Mouse (Mus musculus) midbrain, embryonic 16.5 days (tissue): Measurements from ENCODE around the gene Wasf2. TPM values are rescaled to one million over a fixed set of nuclear protein-coding genes. Genes with fewer than 3 reads are reported as not detected.

ENCODE experiments used
- ATAC-seq: fragments of 200-750 bp; cut with Nextera tagmentation; 2 replicates; pipeline ENCODE4 v1.8.0; 2017; ENCODE audit warnings: moderate TSS enrichment
- H3K27ac ChIP-seq: fragments of 300-500 bp; sonication (generic); 2 replicates; pipeline ENCODE4 v1.5.1; 2014; ENCODE audit warnings: mild to moderate bottlenecking, low read length, mixed read lengths
- H3K27me3 ChIP-seq: fragments of 300-500 bp; sonication (generic); 2 replicates; pipeline ENCODE4 v1.6.1; 2014; ENCODE audit warnings: low read depth, low read length, mixed read lengths; ENCODE audit not compliant: control insufficient read depth, insufficient read depth
- H3K36me3 ChIP-seq: fragments of 300-500 bp; sonication (generic); 2 replicates; pipeline ENCODE4 v1.6.1; 2014; ENCODE audit warnings: mild to moderate bottlenecking, low read length, moderate library complexity, mixed read lengths; ENCODE audit not compliant: control insufficient read depth, insufficient read depth
- H3K4me1 ChIP-seq: fragments of 300-500 bp; sonication (generic); 2 replicates; pipeline ENCODE4 v1.6.1; 2014; ENCODE audit warnings: mild to moderate bottlenecking, low read length, mixed read lengths; ENCODE audit not compliant: control insufficient read depth, insufficient read depth
- H3K4me2 ChIP-seq: fragments of 300-500 bp; sonication (generic); 2 replicates; pipeline ENCODE4 v1.6.1; 2014; ENCODE audit warnings: mild to moderate bottlenecking, low read length, mixed read lengths
- H3K4me3 ChIP-seq: fragments of 300-500 bp; sonication (generic); 2 replicates; pipeline ENCODE4 v1.5.1; 2014; ENCODE audit warnings: low read depth, mild to moderate bottlenecking, low read length, moderate library complexity, mixed read lengths
- H3K9ac ChIP-seq: fragments of 300-500 bp; sonication (generic); 2 replicates; pipeline ENCODE4 v1.6.1; 2014; ENCODE audit warnings: low read depth, low read length, mixed read lengths
- H3K9me3 ChIP-seq: fragments of 300-500 bp; sonication (generic); replicated peaks from 2 replicates; pipeline ENCODE4 v1.6.1; 2014; ENCODE audit warnings: mild to moderate bottlenecking, low read length, mixed read lengths; ENCODE audit not compliant: control insufficient read depth, poor library complexity, severe bottlenecking
- WGBS: fragments of 180-500 bp; shearing (Covaris S2); extraction: QIAGEN DNeasy Blood & Tissue Kit; methylation state at CpG from one replicate; pipeline ENCODE4 v1.1.7; 2014; 5-methylcytosine and 5-hydroxymethylcytosine counted together
- polyA plus RNA-seq: library from polyadenylated mRNA; unstranded; fragments of >200 nt; fragmentation: Nextera tagmentation; extraction: Ambion mirVana; gene quantifications from 2 replicates; pipeline ENCODE4 v1.2.1, GENCODE M21; 2015

The Wasf2 gene
- polyA plus RNA-seq, 1 experiment from 2014 or later, result 20.1 TPM

DNA sequence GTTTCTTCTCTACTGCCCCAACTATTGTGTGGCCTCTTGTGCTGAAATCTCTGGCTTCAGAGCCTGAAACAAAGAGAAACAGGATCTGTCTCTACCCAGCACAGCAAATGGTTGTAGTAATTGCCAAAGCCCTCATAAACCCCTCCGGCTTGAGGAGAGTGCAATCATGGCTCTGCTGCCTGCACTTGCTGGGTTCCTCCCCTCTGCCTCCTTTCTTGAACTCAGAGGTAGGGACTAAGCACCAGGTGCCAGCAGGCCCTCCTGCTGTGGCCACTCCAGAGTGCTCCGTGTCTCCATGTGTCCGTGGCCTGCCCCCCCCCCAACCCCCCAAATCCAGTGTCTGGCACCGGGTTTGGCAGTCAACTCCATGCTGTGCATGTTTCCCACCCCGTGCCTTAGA lies 67.0 kb downstream of the Wasf2 start:
- Histone ChIP-seq H3K4me2 (no peak overlapping the region), H3K9ac (peak overlapping the region; percentile 49; the same call in 1 of the 2 replicates), H3K4me3 (no peak overlapping the region), H3K9me3 (no peaks in the 10 kb centered on the region), H3K27me3 (no peaks in the 10 kb centered on the region), H3K27ac (peak overlapping the region; percentile 83), H3K4me1 (peaks cover 45% of the 10 kb centered on the region), H3K36me3 (peaks cover 7% of the 10 kb centered on the region)
- WGBS, result 11% methylated on average over 5 of the region's 5 CpGs
- ATAC-seq, result peak; percentile 12; the same call in 1 of the 2 replicates

DNA sequence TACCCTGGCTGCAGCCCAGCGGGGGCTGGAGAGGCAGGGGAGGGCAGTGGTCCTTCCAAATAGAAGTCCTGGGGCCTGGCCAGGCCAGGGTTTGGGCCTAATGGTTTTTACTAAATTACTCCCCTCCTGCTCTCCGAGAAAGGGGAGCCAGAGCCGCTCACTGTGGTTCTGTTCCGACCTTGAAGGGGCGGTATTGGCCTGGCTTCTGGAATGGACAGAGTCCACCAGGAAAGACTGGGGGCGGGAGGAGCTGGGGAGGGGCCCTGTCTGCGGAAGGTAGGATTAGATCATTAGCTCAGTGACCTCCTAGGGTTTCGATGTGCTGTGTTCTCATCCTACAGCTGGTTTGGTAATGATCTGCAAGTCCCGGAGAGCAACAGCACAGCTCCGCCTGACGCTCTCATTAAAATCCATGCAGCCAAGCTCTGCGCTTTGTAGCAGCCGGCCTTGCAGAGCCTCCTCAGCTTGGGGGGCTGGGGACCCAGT lies 67.5 kb downstream of the Wasf2 start:
- peak overlapping the region; percentile 83 for H3K27ac ChIP-seq
- 17% methylated on average over 13 of the region's 13 CpGs for WGBS
- H3K27me3 ChIP-seq, result no peaks in the 10 kb centered on the region
- H3K36me3 ChIP-seq, result peaks cover 4% of the 10 kb centered on the region; the same call in 1 of the 2 replicates
- no peak overlapping the region for H3K4me3 ChIP-seq
- peak overlapping the region; percentile 49; the same call in 1 of the 2 replicates for H3K9ac ChIP-seq
- peak; percentile 49 for ATAC-seq
- H3K4me2 ChIP-seq, result no peak overlapping the region; the same call in 1 of the 2 replicates
- H3K4me1 ChIP-seq, result peaks cover 45% of the 10 kb centered on the region
- H3K9me3 ChIP-seq, result no peaks in the 10 kb centered on the region

DNA sequence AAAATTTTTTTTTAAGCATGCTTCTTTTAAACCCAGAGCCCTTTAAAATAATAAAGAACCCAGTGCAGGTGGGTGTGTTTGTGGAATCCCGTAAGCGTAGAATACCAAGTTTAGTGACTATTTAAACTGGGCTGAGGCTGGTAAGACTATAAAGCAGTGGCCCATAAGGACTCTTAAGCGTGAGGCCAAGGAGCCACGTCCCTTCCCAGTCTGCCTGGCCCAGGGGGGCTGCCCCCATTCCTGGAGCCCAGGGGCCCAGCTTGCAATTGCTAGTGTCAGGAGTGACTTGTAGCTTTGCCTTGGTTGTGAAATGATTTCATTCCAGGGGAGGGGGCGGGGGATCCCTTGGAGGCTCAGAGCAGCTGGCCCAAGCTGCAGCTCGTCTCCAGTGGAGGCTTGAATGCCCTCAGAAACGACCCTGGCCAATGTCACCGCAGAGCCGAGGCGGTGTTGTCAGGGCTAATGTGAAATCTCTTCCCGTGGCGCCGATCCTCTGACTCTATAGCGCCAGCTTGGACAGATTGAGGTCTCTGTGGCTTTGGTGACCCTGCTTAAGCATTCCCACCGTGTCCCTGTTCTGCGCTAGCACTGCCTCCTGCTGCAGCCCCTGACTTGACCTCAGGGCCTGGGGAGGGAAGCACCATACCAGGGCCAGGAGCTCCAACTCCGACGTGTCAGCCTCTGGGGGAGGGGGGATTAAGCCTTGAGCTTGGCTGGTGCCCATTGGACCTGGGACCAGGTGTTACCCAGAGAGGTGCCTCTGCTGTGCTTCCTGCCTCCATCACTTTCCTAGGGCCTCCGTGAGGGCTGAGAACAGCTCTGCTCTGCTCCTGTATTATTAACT lies 68.3 kb downstream of the Wasf2 start:
- H3K9me3 ChIP-seq, result no peaks in the 10 kb centered on the region
- H3K4me1 ChIP-seq, result peaks cover 45% of the 10 kb centered on the region
- H3K4me2 ChIP-seq, result peak overlapping the region; percentile 15; the same call in 1 of the 2 replicates
- 13% methylated on average over 19 of the region's 19 CpGs for WGBS
- peak overlapping the region; percentile 40 for H3K9ac ChIP-seq
- H3K27ac ChIP-seq, result peak overlapping the region; percentile 83
- H3K27me3 ChIP-seq, result no peaks in the 10 kb centered on the region
- no peak for ATAC-seq
- peaks cover 4% of the 10 kb centered on the region; the same call in 1 of the 2 replicates for H3K36me3 ChIP-seq
- H3K4me3 ChIP-seq, result no peak overlapping the region

DNA sequence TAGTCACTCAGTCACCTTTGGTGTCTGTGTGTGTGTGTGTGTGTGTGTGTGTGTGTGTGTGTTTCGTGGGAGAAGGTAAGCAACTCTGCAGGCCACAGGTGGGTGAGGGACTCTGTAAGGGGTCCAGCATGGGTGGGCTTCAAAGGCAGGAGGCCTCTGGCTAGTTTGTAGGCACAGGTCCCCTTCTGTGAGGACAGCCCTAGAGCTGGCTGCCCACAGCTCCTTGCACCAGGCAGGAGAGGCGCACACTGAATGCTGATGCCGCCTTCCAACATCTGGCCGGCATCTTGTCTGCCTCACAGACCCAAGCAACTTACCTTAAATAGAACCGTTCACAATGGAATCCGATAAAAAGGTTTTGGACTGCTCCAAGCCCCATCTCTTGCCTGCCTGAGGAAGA lies 69.4 kb downstream of the Wasf2 start:
- H3K4me2 ChIP-seq, result no peak overlapping the region
- H3K4me3 ChIP-seq, result no peak overlapping the region
- H3K27me3 ChIP-seq, result no peaks in the 10 kb centered on the region
- 69% methylated on average over 6 of the region's 6 CpGs for WGBS
- no peak overlapping the region for H3K9ac ChIP-seq
- no peak for ATAC-seq
- no peaks in the 10 kb centered on the region for H3K9me3 ChIP-seq
- 0 out of 2 replicates have a peak overlapping the region, but pooled peaks have one; percentile 23 for H3K27ac ChIP-seq
- peaks cover 48% of the 10 kb centered on the region for H3K4me1 ChIP-seq
- H3K36me3 ChIP-seq, result peaks cover 4% of the 10 kb centered on the region; the same call in 1 of the 2 replicates

DNA sequence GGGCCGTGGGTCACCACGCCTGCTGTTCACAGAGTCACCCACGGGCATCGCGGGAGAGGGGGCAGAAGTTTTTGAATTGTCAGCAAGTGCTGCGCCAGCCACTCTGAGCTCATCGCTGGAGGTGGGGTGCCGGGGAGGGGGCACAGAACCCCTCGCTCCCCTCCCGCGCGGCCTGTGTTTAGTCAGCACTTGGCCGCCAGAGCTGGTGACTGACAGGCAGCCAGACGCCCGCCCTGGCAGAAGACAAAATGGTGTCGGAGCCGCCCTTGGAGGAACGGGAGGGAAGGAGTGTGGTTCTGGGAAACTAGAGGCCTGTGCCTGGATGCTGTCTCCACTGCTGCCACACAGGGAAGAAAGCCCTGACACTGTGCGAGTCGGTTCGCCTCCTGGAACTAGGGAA lies 70.0 kb downstream of the Wasf2 start:
- Histone ChIP-seq H3K27ac (peak overlapping the region; percentile 20; the same call in 1 of the 2 replicates), H3K9ac (peak overlapping the region; percentile 37), H3K4me1 (peaks cover 48% of the 10 kb centered on the region), H3K36me3 (peaks cover 4% of the 10 kb centered on the region; the same call in 1 of the 2 replicates), H3K4me3 (no peak overlapping the region), H3K9me3 (no peaks in the 10 kb centered on the region), H3K4me2 (no peak overlapping the region), H3K27me3 (no peaks in the 10 kb centered on the region)
- WGBS, result 37% methylated on average over 21 of the region's 21 CpGs
- ATAC-seq, result no peak

DNA sequence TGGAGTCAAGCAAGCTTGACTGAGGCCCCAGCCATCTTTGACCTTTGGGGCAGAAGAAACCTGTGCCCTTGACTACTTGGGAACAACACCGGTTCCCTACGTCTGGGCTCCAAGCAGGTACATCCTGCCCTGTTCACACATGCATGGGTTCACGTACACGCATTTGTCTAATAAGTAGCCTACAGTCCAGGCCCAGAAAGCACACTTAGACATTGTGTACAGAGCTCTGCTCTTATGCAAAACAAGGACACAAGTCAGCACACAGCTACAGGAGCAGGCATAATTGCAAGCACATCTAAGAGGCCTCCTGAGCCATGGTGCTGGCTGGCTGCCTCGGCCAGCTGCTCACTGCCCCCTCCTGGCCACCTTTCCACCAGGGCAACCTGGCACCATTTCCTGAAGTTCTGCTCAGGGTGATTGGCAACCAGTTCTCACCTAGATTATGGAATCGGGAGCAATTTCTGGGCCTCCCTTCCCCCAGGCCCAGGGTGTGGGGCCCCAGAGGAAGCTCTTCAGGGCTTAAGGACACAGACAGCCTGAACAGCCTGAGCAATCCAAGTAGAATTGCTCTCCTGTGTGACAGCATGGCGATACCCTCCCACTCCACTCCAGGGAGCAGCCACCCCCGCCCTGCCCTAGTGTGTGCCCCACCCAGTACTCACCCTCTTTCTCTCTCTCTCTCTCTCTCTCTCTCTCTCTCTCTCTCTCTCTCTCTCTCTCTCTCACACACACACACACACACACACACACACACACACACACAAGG lies 70.9 kb downstream of the Wasf2 start:
- 64% methylated on average over 8 of the region's 8 CpGs for WGBS
- ATAC-seq, result peak; percentile 21
- Histone ChIP-seq H3K9me3 (no peaks in the 10 kb centered on the region), H3K4me1 (peaks cover 46% of the 10 kb centered on the region), H3K4me3 (no peak overlapping the region), H3K4me2 (no peak overlapping the region), H3K27me3 (no peaks in the 10 kb centered on the region), H3K27ac (peak overlapping the region; percentile 31; the same call in 1 of the 2 replicates), H3K36me3 (no peaks in the 10 kb centered on the region), H3K9ac (no peak overlapping the region)

DNA sequence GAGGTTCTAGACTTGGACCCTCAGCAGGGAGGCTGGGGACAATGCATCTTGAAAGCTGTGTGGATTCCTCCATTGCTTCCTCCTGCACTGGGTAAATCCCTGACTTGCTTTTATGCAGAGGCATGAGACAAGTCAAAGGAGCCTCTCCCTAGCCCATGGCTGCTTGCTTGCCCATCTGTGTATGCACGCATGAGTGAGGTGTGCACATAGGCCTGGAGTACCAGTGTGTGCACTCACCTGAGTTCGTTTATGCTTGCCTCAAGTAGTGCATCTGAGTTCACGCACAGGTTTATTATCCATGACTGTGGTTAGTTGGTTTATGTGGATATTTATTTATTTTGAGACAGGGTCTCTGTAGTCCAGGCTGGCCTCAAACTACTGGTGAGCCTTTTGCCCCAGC lies 71.9 kb downstream of the Wasf2 start:
- Histone ChIP-seq H3K9ac (no peak overlapping the region), H3K4me3 (no peak overlapping the region), H3K9me3 (no peaks in the 10 kb centered on the region), H3K36me3 (no peaks in the 10 kb centered on the region), H3K4me1 (peaks cover 36% of the 10 kb centered on the region), H3K27ac (no peak overlapping the region), H3K27me3 (no peaks in the 10 kb centered on the region), H3K4me2 (no peak overlapping the region)
- no peak for ATAC-seq
- WGBS, result 96% methylated on average over 3 of the region's 3 CpGs

DNA sequence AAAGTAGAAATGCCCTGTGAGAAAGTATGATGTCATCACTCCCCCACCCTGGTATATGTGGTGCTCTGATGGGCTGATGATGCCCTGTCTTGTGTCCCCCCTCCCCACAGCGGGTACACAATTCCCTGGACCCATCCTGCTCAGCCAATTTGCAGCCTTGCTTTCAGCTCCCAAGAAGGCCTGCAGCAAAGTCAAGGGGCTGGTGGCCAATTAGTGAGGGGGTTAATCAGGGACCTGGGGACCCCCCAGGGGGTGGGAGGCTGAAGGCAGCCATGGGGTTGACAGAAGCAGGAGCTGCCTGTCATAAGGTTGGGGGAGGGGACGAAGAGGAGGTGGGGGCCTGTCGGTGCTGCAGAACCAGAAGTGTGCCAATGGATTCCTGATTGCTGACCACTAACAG lies 73.3 kb downstream of the Wasf2 start:
- ATAC-seq, result no peak
- H3K4me1 ChIP-seq, result peaks cover 23% of the 10 kb centered on the region
- H3K36me3 ChIP-seq, result no peaks in the 10 kb centered on the region
- H3K9me3 ChIP-seq, result no peaks in the 10 kb centered on the region
- 54% methylated on average over 3 of the region's 3 CpGs for WGBS
- H3K4me2 ChIP-seq, result no peak overlapping the region
- H3K4me3 ChIP-seq, result no peak overlapping the region
- no peaks in the 10 kb centered on the region; the same call in 1 of the 2 replicates for H3K27me3 ChIP-seq
- H3K9ac ChIP-seq, result no peak overlapping the region
- no peak overlapping the region for H3K27ac ChIP-seq
